Mouse (Mus musculus) urinary bladder, postnatal 4 days (tissue): ENCODE results near the gene Ckb.
A peak's percentile ranks its signal among the peaks of the same experiment; 100 is the strongest.

Source experiments
- DNase-seq, 2 experiments: peaks; one replicate each; pipeline ENCODE4 v3.0.0; 2021 to 2022; ENCODE audit warnings: low spot score in 2 of 2

The Ckb gene

GRCm38 (mm10) chr12:111692899-111693298 lies 20.8 kb upstream of the Ckb start:
- DNase-seq = no peak

DNA sequence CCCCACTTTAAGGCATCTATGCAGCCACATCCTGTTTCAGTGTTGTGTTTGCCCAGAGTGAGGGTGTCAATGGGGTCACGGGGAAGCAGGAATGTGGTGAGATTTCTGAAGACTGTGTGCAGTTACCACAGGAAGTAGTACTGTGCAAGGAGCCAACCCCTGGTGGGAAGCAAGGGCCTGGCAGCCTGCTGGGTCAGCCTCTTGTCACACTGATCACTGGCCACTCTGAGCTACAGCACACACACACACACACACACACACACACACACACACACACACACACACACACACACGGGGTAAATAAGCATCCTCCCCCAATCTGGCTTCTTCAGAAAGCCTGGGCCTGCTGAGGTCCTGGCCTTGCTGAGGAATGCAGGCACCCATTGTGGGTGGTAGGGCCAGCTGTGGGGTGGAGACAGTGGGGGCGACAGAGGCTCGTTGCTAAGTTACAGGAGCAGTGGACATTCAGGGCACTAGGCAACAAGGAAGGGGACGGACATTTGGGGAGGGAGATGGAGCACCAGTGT lies 19.3 kb upstream of the Ckb start:
- no peak for DNase-seq

- no peak for DNase-seq
Measured at GRCm38 (mm10) chr12:111689426-111689825, 17.3 kb upstream of the Ckb start.

DNA sequence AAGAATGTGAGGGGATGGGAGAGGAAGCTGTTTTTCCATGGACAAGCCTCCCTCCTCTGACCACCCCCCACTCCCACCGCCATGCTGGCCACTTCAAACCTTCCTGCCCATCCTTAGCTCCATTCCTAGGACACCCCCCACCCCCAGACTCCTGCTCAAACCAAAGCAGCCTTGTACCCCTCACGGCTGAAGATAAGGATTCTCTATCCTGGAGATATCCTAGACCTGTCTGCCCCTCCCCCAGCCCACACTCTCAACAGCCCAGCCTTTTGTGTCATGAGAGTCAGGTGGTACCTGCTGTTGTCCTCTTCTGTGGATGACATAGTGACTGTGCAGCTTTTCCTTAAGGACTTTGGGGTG lies 15.9 kb upstream of the Ckb start:
- DNase-seq = no peak

DNA sequence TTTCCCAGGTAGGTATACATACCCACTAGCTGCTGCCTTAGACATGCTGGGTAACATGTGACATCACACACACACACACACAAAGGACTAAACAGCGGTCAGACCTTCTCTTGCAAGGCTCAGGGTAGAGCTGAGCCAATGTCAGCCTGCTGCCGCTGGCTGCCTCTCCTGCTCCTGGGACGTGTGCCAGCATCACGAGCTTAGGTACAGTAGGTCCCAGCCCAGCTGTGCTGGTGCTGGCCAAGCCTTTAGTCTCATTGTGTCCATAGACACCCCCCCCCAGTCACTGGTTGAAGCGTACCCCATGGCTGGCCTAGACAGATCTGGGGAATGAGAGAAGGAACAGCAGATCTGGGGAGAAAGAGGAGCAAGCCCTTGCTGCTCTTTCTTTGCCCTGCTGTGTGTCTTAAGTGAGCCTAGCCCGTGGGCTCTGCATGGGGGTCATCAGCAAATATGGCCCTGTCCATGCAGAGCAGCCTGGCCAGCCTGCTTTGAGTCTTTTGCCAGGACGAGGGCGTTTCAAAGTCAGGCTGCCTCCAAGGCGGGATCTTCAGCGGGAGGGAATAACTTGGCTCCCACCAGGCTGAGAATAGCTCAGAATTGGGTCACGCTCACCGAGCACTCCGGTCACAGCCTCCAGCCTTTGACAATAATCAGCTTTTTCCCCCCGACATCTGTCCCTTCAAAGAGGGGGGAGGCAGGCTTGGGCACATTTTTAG lies 15.4 kb upstream of the Ckb start:
- DNase-seq = peak in 1 of 2 experiments; percentile 71

DNA sequence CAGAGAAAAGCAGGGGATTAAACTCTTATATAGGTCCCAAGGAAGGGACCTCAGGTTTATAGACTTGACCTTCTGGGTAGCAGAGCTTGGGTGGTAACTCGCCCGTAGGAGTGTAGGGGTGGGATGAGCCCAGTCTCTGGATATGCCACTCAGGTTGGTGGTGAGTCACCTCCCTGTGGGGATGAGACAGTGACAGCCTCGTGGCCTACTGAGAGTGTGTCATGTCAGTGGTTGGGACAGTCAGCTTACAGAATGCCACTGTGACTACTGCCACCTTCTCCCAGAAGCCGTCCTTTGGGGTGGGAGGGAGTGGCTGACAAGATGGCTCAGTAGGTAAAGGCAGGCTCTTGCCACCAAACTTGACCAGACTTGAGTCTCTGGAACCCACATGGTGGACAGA lies 14.3 kb upstream of the Ckb start:
- no peak for DNase-seq

DNA sequence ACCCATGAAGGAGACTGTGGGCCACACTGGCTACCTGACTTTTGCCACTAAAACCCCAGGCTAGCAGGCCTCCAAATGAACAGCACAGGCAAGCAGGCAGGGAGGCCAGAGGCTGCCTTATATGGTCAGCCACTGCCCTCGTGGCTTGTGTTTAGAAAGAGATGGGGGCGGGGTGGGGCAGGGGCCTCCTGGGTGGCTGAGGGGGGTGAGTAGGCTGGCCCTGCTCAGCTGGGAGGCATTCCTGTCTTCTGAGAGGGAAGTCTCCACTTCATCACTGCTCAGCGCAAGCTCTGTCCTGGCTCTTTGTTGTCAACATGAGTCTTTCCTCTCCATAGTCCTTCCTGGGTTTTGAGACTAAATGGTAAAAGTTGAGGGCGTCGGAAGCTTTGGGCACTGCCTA lies 10.7 kb upstream of the Ckb start:
- DNase-seq = no peak

- DNase-seq = peak in 1 of 2 experiments; percentile 33
Measured at GRCm38 (mm10) chr12:111682003-111682402, 9.9 kb upstream of the Ckb start.

DNA sequence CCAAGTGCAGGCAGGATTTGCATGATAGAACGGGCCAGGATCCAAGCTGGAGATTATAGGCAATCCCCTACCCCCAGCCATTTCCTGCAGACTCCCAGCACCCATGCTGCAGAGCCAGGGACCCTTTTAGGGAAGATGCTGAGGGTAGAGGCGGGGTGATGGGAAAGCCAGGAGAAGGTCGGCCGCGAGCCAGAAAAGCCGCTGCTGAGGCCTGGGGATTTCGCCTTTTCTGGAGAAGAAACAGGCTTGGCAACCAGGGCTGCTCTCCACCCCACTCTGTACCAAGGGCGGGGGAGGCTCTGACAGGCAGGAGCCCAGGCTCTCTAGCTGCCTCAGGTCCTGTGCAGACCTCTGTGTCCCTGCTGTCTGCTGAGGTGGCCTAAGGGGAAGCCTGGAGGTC lies 9.2 kb upstream of the Ckb start:
- peak in 1 of 2 experiments; percentile 61 for DNase-seq

- no peak for DNase-seq
Measured at GRCm38 (mm10) chr12:111680661-111681060, 8.5 kb upstream of the Ckb start.

GRCm38 (mm10) chr12:111678997-111679396 lies 6.9 kb upstream of the Ckb start:
- DNase-seq = no peak

DNA sequence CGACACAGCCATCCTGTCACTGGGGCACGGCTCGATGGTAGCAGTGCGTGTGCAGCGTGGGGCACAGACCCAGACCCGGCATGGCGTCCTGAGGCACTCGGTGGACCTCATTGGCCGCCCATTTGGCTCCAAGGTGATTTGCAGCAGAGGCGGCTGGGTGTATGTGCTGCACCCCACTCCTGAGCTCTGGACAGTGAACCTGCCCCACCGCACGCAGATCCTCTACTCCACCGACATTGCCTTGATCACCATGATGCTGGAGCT lies 6.5 kb upstream of the Ckb start:
- DNase-seq = no peak

- DNase-seq = peak; percentile 83 to 92
Measured at GRCm38 (mm10) chr12:111677882-111678669, 5.9 kb upstream of the Ckb start, which contains the start of gene Trmt61a. Gene Trmt61a, plus strand, starts transcription at chr12:111678105.

DNA sequence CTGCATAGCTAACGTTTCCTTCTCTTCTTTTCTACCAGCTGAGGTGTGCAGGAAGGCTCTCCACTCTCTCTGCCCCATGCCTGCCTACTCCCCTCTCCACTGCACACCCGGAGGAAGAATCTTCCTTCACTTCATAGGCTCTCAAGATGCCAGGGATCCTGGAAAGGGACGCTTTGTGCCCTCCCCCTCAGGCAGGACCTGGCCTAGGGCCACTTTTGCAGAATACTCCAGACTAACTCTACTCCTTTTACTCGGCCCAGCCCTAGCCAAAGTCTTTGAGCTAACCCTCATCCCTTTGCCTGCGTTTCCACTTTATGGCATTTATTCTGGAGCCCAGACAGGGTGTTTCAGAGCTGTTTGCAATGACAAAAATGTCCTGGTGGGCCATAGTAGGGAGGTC lies 5.3 kb upstream of the Ckb start:
- peak in 1 of 2 experiments; percentile 38 for DNase-seq

- DNase-seq = no peak
Measured at GRCm38 (mm10) chr12:111675797-111676580, 3.9 kb upstream of the Ckb start.

- DNase-seq = no peak
Measured at GRCm38 (mm10) chr12:111674850-111675486, 2.8 kb upstream of the Ckb start.

DNA sequence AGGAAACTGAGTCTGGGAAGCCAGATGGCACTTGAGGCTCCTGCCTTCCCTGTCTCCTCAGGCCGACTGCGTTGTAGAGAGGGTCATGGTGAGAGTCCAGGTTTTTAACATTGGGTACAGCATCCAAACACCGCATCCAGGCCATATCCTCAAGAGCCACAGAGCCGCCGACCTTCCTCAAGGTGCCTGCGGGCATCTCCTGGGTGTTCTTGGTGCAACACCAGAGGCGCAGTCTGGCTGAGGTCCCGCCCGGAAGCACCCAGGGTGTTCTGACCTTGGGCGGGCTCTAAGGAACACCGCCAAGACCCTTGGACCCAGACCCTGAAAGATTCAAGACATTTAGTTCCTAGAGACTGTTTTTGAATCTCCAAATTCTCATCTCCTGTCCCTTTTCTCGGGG lies 443 bp upstream of the Ckb start:
- peak in 1 of 2 experiments; percentile 57 for DNase-seq

DNA sequence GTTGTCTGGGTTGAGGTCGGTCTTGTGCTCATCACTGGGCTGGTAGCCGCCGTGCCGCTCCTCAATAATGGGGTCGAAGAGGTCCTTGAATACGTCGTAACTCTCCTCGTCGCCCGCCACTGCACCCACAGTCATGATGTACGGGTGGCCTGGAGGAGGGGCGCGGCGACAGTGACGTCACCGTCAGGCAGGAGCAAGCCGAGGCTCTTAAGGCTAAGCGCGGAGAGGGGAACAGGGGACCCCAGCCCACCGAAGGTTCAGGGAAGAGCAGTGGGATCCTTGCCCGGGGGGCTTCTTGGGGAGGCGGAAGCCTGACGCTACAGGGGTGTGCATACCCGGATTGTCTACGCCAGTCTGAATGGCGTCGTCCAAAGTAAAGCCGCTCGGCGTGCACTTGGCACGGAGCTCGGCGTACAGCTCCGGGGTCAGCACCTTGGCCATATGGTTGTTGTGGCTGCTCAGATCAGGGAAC lies 671 bp downstream of the Ckb start:
- DNase-seq = peak; percentile 39 to 69

DNA sequence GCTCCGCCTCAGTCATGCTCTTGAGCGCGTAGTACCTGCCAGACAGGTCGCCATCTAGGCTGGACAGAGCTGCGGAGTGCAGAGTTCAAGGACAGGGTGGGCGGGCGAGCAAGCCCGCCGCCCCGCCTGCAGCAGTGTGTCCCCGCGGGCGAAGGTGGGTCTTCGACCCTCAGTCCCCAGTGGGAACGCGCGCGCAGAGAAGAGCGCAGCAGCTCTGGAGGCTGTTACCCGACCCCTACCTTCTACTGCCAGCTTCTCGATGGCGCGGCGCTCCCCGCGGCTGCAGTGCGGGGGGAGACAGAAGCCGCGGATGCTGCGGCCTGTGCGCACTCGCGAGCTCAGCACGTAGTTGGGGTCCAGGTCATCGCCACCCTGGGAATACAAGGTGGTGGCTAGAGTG lies 1.2 kb downstream of the Ckb start:
- DNase-seq = no peak

DNA sequence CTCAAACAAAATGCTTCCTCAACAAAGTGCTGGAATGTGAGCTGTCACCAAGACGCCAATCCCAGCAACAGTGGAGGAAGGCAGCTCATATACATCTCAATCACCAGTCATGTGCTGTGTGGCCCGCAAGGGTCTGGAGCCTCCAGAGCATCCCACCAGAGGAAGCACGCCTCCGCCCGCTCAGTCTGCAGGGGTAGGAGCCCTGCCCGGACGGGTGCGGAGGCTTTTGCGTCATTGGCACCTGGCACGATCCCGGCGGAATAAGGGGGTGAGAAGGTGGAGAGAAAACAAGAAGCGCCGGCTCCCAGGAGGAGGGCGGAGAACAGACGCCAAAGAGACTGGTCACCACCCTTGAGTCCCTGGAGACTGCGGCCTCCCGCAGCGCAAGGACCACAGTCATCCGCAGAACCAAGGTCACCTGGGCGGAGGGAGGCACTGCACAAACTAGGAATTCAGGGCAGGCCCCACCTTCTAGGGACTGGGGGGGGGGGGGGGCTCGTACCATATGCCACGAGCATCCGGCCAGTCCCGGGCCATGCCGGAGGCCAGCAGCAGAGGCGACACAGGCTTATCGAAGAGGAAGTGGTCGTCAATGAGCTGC lies 1.7 kb downstream of the Ckb start:
- peak in 1 of 2 experiments; percentile 60 for DNase-seq

DNA sequence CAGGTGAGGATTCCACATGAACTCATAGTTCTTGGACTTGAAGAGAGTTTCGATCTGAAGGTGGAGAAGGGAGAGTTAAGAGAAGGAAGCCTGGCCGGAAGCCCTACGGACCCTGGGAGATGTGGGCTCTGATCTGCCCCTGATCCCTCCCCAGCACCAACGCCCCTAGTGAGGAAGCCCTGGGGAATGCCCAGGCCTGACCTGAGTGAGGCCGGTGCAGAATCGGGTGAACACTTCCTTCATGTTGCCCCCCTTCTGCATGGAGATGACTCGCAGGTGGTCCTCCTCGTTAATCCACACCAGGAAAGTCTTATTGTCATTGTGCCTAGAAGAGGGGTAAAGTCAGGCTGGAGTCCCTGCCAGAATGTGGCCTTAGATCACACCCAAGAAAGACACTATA lies 2.2 kb downstream of the Ckb start:
- DNase-seq = no peak
